Mouse (Mus musculus) hematopoietic stem cell, adult 5-6 weeks (primary cell): ENCODE data around the gene Eif4b. TPM values are rescaled to one million over a fixed set of nuclear protein-coding genes. Genes with fewer than 3 reads are reported as not detected.
"Not testable (repeated sequence)": the region's sequence is repeated elsewhere in the genome, so short reads cannot be mapped to it uniquely, and the experiment has no call there.

Experiments
- ATAC-seq, 2 experiments: fragments of 125-278 bp in 1 of 2; replicated peaks in 1 of 2; 2 replicates each; pipeline ENCODE4 v1.8.0; 2016 to 2017; ENCODE audit warnings: inconsistent platforms in 2 of 2, mild to moderate bottlenecking in 2 of 2, moderate number of reproducible peaks in 2 of 2, low read depth in 1 of 2, moderate TSS enrichment in 1 of 2; ENCODE audit not compliant: low FRiP score in 2 of 2, poor library complexity in 2 of 2, severe bottlenecking in 2 of 2, insufficient read depth in 1 of 2, low TSS enrichment in 1 of 2
- total RNA-seq: library from RNA; stranded (forward); fragments of 172-1452, 232-1000 nt; gene quantifications from 2 replicates; pipeline ENCODE4 v1.2.3, GENCODE M21; 2017

Gene Eif4b
- total RNA-seq, 1 experiment from 2014 or later = 486 TPM

- ATAC-seq = no peak
Measured at GRCm38 (mm10) chr15:102070476-102071467, 2.8 kb upstream of the Eif4b start.

GRCm38 (mm10) chr15:102072963-102073558 is 512 bp upstream of the Eif4b start:
- no peak for ATAC-seq

GRCm38 (mm10) chr15:102074070-102074731 is 628 bp downstream of the Eif4b start:
- ATAC-seq = peak in 1 of 2 experiments; percentile 25; a peak in 1 of 4 replicates

- no peak for ATAC-seq
Measured at GRCm38 (mm10) chr15:102074876-102075585, 1.5 kb downstream of the Eif4b start.

GRCm38 (mm10) chr15:102077111-102077677 is 3.6 kb downstream of the Eif4b start:
- ATAC-seq = no peak

- ATAC-seq = no peak
Measured at GRCm38 (mm10) chr15:102079221-102079620, 5.6 kb downstream of the Eif4b start.

- ATAC-seq = not testable (repeated sequence)
Measured at GRCm38 (mm10) chr15:102079924-102080323, 6.4 kb downstream of the Eif4b start.

- ATAC-seq = no peak
Measured at GRCm38 (mm10) chr15:102080429-102080828, 6.9 kb downstream of the Eif4b start.

GRCm38 (mm10) chr15:102082148-102082547 is 8.6 kb downstream of the Eif4b start:
- no peak for ATAC-seq

GRCm38 (mm10) chr15:102083028-102083427 is 9.5 kb downstream of the Eif4b start:
- no peak for ATAC-seq

- no peak for ATAC-seq
Measured at GRCm38 (mm10) chr15:102089914-102090585, 16.5 kb downstream of the Eif4b start.

- ATAC-seq = peak; percentile 42 to 63; a peak in 2 of 4 replicates
Measured at GRCm38 (mm10) chr15:102091063-102091679, 17.6 kb downstream of the Eif4b start.

GRCm38 (mm10) chr15:102091688-102092087 is 18.1 kb downstream of the Eif4b start:
- ATAC-seq = no peak

GRCm38 (mm10) chr15:102092222-102092621 is 18.6 kb downstream of the Eif4b start:
- no peak for ATAC-seq

- ATAC-seq = no peak
Measured at GRCm38 (mm10) chr15:102094157-102094556, 20.6 kb downstream of the Eif4b start.

GRCm38 (mm10) chr15:102094988-102095387 is 21.4 kb downstream of the Eif4b start:
- no peak for ATAC-seq
